Mouse (Mus musculus) limb, embryonic 12.5 days (tissue): Measurements from ENCODE around the gene Speg. TPM values are rescaled to one million over a fixed set of nuclear protein-coding genes. Genes with fewer than 3 reads are reported as not detected.

ENCODE experiments used
- ATAC-seq: fragments of 200-750 bp; cut with Nextera tagmentation; 2 replicates; pipeline ENCODE4 v1.8.0; 2017; ENCODE audit warnings: low read depth, moderate TSS enrichment; ENCODE audit not compliant: insufficient number of reproducible peaks, insufficient read depth, low FRiP score, low TSS enrichment
- H3K27ac ChIP-seq: fragments of 300-500 bp; sonication (generic); 2 replicates; pipeline ENCODE4 v1.5.1; 2016; ENCODE audit warnings: mild to moderate bottlenecking, moderate library complexity
- H3K27me3 ChIP-seq: fragments of 300-500 bp; sonication (generic); 2 replicates; pipeline ENCODE4 v1.6.1; 2016; ENCODE audit warnings: mild to moderate bottlenecking, moderate library complexity
- H3K36me3 ChIP-seq: fragments of 300-500 bp; sonication (generic); 2 replicates; pipeline ENCODE4 v1.6.1; 2016; ENCODE audit warnings: mild to moderate bottlenecking, moderate library complexity
- H3K4me1 ChIP-seq: fragments of 300-500 bp; sonication (generic); replicated peaks from 2 replicates; pipeline ENCODE4 v1.6.1; 2016
- H3K4me2 ChIP-seq: fragments of 300-500 bp; sonication (generic); 2 replicates; pipeline ENCODE4 v1.6.1; 2016; ENCODE audit warnings: mild to moderate bottlenecking, moderate library complexity
- H3K4me3 ChIP-seq: fragments of 300-500 bp; sonication (generic); replicated peaks from 2 replicates; pipeline ENCODE4 v1.5.1; 2016; ENCODE audit warnings: mild to moderate bottlenecking
- H3K9ac ChIP-seq: fragments of 300-500 bp; sonication (generic); replicated peaks from 2 replicates; pipeline ENCODE4 v1.6.1; 2016; ENCODE audit warnings: mild to moderate bottlenecking, moderate library complexity
- H3K9me3 ChIP-seq: fragments of 300-500 bp; sonication (generic); 2 replicates; pipeline ENCODE4 v1.6.1; 2016; ENCODE audit warnings: mild to moderate bottlenecking, moderate library complexity
- WGBS: fragments of 180-500 bp; shearing (Covaris S2); methylation state at CpG from one replicate; pipeline ENCODE4 v1.1.7; 2016; 5-methylcytosine and 5-hydroxymethylcytosine counted together
- polyA plus RNA-seq: library from polyadenylated mRNA; unstranded; fragments of >200 nt; fragmentation: Nextera tagmentation; extraction: Ambion mirVana; gene quantifications from 2 replicates; pipeline ENCODE4 v1.2.1, GENCODE M21; 2016

Speg gene
- polyA plus RNA-seq, 1 experiment from 2014 or later = 30.4 TPM

- Histone ChIP-seq H3K4me2 (no peak overlapping the region), H3K4me3 (no peak overlapping the region), H3K27ac (no peak overlapping the region), H3K36me3 (no peaks in the 10 kb centered on the region), H3K27me3 (peaks cover 39% of the 10 kb centered on the region), H3K4me1 (no peaks in the 10 kb centered on the region; the same call in 1 of the 2 replicates), H3K9ac (no peak overlapping the region), H3K9me3 (no peaks in the 10 kb centered on the region)
- 90% methylated on average over 14 of the region's 14 CpGs for WGBS
- no peak for ATAC-seq
Measured at GRCm38 (mm10) chr1:75365510-75366137, 9.5 kb upstream of the Speg start.

- Histone ChIP-seq H3K4me1 (peaks cover 3% of the 10 kb centered on the region), H3K36me3 (no peaks in the 10 kb centered on the region), H3K9ac (no peak overlapping the region), H3K4me2 (peak overlapping the region; percentile 15; the same call in 1 of the 2 replicates), H3K27ac (no peak overlapping the region), H3K4me3 (no peak overlapping the region), H3K27me3 (peaks cover 12% of the 10 kb centered on the region), H3K9me3 (no peaks in the 10 kb centered on the region)
- WGBS = 53% methylated on average over 25 of the region's 25 CpGs
- ATAC-seq = no peak
Measured at GRCm38 (mm10) chr1:75369360-75369983, 5.6 kb upstream of the Speg start.

GRCm38 (mm10) chr1:75369984-75370660, 5.0 kb upstream of the Speg start:
- no peak for ATAC-seq
- H3K4me1 ChIP-seq = peaks cover 9% of the 10 kb centered on the region

GRCm38 (mm10) chr1:75371317-75372095, 3.6 kb upstream of the Speg start:
- Histone ChIP-seq H3K9ac (no peak overlapping the region), H3K27ac (no peak overlapping the region), H3K9me3 (no peaks in the 10 kb centered on the region), H3K4me3 (no peak overlapping the region), H3K27me3 (peaks cover 22% of the 10 kb centered on the region), H3K4me2 (no peak overlapping the region), H3K36me3 (no peaks in the 10 kb centered on the region), H3K4me1 (peaks cover 18% of the 10 kb centered on the region)
- no peak for ATAC-seq
- WGBS = 58% methylated on average over 13 of the region's 13 CpGs

More at GRCm38 (mm10) chr1:75369984-75370660, 5.0 kb upstream of the Speg start:
- H3K27me3 ChIP-seq = peaks cover 12% of the 10 kb centered on the region
- no peak overlapping the region for H3K27ac ChIP-seq
- no peak overlapping the region for H3K4me3 ChIP-seq
- H3K9me3 ChIP-seq = no peaks in the 10 kb centered on the region
- H3K9ac ChIP-seq = no peak overlapping the region
- WGBS = 53% methylated on average over 13 of the region's 13 CpGs
- no peaks in the 10 kb centered on the region for H3K36me3 ChIP-seq
- H3K4me2 ChIP-seq = no peak overlapping the region

GRCm38 (mm10) chr1:75372450-75372849, 2.6 kb upstream of the Speg start:
- Histone ChIP-seq H3K4me2 (no peak overlapping the region), H3K4me3 (no peak overlapping the region), H3K27ac (no peak overlapping the region), H3K27me3 (peaks cover 23% of the 10 kb centered on the region), H3K9ac (no peak overlapping the region), H3K36me3 (no peaks in the 10 kb centered on the region), H3K9me3 (no peaks in the 10 kb centered on the region), H3K4me1 (peaks cover 18% of the 10 kb centered on the region)
- no peak for ATAC-seq
- WGBS = 82% methylated on average over 3 of the region's 3 CpGs

- no peaks in the 10 kb centered on the region for H3K9me3 ChIP-seq
- H3K27ac ChIP-seq = no peak overlapping the region
- H3K4me2 ChIP-seq = no peak overlapping the region
- no peak overlapping the region for H3K9ac ChIP-seq
- H3K36me3 ChIP-seq = no peaks in the 10 kb centered on the region
- ATAC-seq = no peak
- H3K4me1 ChIP-seq = peaks cover 18% of the 10 kb centered on the region
- WGBS = 71% methylated on average over 3 of the region's 3 CpGs
- peaks cover 23% of the 10 kb centered on the region for H3K27me3 ChIP-seq
- no peak overlapping the region for H3K4me3 ChIP-seq
Measured at GRCm38 (mm10) chr1:75373276-75373675, 1.8 kb upstream of the Speg start.

- WGBS = 76% methylated on average over 2 of the region's 2 CpGs
- Histone ChIP-seq H3K27me3 (peaks cover 15% of the 10 kb centered on the region), H3K36me3 (no peaks in the 10 kb centered on the region), H3K4me3 (no peak overlapping the region), H3K4me2 (no peak overlapping the region), H3K27ac (no peak overlapping the region; the same call in 1 of the 2 replicates), H3K4me1 (peaks cover 49% of the 10 kb centered on the region), H3K9ac (no peak overlapping the region), H3K9me3 (no peaks in the 10 kb centered on the region)
- no peak for ATAC-seq
Measured at GRCm38 (mm10) chr1:75379196-75379595, 4.1 kb downstream of the Speg start.

- 49% methylated on average over 8 of the region's 8 CpGs for WGBS
- ATAC-seq = no peak
- H3K27ac ChIP-seq = peak overlapping the region; percentile 64; the same call in 1 of the 2 replicates
- peaks cover 22% of the 10 kb centered on the region for H3K27me3 ChIP-seq
- no peak overlapping the region for H3K9ac ChIP-seq
- peaks cover 49% of the 10 kb centered on the region for H3K4me1 ChIP-seq
- no peak overlapping the region for H3K4me2 ChIP-seq
- H3K9me3 ChIP-seq = no peaks in the 10 kb centered on the region
- no peak overlapping the region for H3K4me3 ChIP-seq
- peaks cover 6% of the 10 kb centered on the region for H3K36me3 ChIP-seq
Measured at GRCm38 (mm10) chr1:75379931-75380330, 4.8 kb downstream of the Speg start.

- Histone ChIP-seq H3K9me3 (no peaks in the 10 kb centered on the region), H3K27me3 (peaks cover 29% of the 10 kb centered on the region), H3K9ac (no peak overlapping the region), H3K4me3 (peak overlapping the region; percentile 86), H3K4me1 (peaks cover 48% of the 10 kb centered on the region), H3K36me3 (peaks cover 10% of the 10 kb centered on the region), H3K4me2 (peak overlapping the region; percentile 90), H3K27ac (no peak overlapping the region; the same call in 1 of the 2 replicates)
- WGBS = 39% methylated on average over 2 of the region's 2 CpGs
- ATAC-seq = no peak
Measured at GRCm38 (mm10) chr1:75380951-75381350, 5.9 kb downstream of the Speg start.

- peak overlapping the region; percentile 87 for H3K9ac ChIP-seq
- WGBS = 5% methylated on average over 35 of the region's 60 CpGs
- peak overlapping the region; percentile 86 for H3K4me3 ChIP-seq
- ATAC-seq = peak; percentile 38
- H3K9me3 ChIP-seq = no peaks in the 10 kb centered on the region
- peak overlapping the region; percentile 69 for H3K27ac ChIP-seq
- H3K4me2 ChIP-seq = peak overlapping the region; percentile 90
- peaks cover 30% of the 10 kb centered on the region for H3K27me3 ChIP-seq
- peaks cover 10% of the 10 kb centered on the region for H3K36me3 ChIP-seq
- H3K4me1 ChIP-seq = peaks cover 49% of the 10 kb centered on the region
Measured at GRCm38 (mm10) chr1:75381482-75382355, 6.6 kb downstream of the Speg start.
